Mouse (Mus musculus) cerebellum, adult 11 months (tissue): ENCODE measurements at regions not wholly inside any gene's neighbourhood (a gene's known extent, or its start where the extent isn't known, plus 50 kb on each side); places are given as distances from the start of the nearest gene placed in this dataset.

Experiments
- DNase-seq: peaks from one replicate; pipeline ENCODE4 v3.0.0; 2022

GRCm38 (mm10) chr7:76146385-76146784 lies 83.3 kb upstream of the Agbl1 start:
- no peak for DNase-seq

- no peak for DNase-seq
Observed at GRCm38 (mm10) chr7:76156869-76157268, 72.8 kb upstream of the Agbl1 start.

- DNase-seq: no peak
Observed at GRCm38 (mm10) chr7:76164191-76164590, 65.5 kb upstream of the Agbl1 start.

GRCm38 (mm10) chr7:76164735-76165630 lies 64.7 kb upstream of the Agbl1 start:
- no peak for DNase-seq

GRCm38 (mm10) chr7:76170481-76170880 lies 59.2 kb upstream of the Agbl1 start:
- no peak for DNase-seq

- no peak for DNase-seq
Observed at GRCm38 (mm10) chr7:76176235-76176634, 53.5 kb upstream of the Agbl1 start.

GRCm38 (mm10) chr7:76177420-76177819 lies 52.3 kb upstream of the Agbl1 start:
- DNase-seq: no peak
